Mouse (Mus musculus) neural tube, embryonic 13.5 days (tissue): ENCODE measurements around the gene Tep1. TPM values are rescaled to one million over a fixed set of nuclear protein-coding genes. Genes with fewer than 3 reads are reported as not detected.
"Not testable (repeated sequence)": the region's sequence is repeated elsewhere in the genome, so short reads cannot be mapped to it uniquely, and the experiment has no call there.

Experiments
- ATAC-seq: fragments of 200-750 bp; cut with Nextera tagmentation; 2 replicates; pipeline ENCODE4 v1.8.0; 2017; ENCODE audit warnings: low read depth, mild to moderate bottlenecking, moderate TSS enrichment, moderate library complexity
- H3K27ac ChIP-seq: fragments of 300-500 bp; sonication (generic); replicated peaks from 2 replicates; pipeline ENCODE4 v1.5.1; 2015; ENCODE audit warnings: moderate library complexity, mild to moderate bottlenecking, inconsistent platforms
- H3K27me3 ChIP-seq: fragments of 300-500 bp; sonication (generic); 2 replicates; pipeline ENCODE4 v1.6.1; 2015; ENCODE audit warnings: mild to moderate bottlenecking, inconsistent platforms
- H3K36me3 ChIP-seq: fragments of 300-500 bp; sonication (generic); 2 replicates; pipeline ENCODE4 v1.6.1; 2015; ENCODE audit warnings: mild to moderate bottlenecking, inconsistent platforms
- H3K4me1 ChIP-seq: fragments of 300-500 bp; sonication (generic); replicated peaks from 2 replicates; pipeline ENCODE4 v1.6.1; 2015; ENCODE audit warnings: inconsistent platforms
- H3K4me2 ChIP-seq: fragments of 300-500 bp; sonication (generic); 2 replicates; pipeline ENCODE4 v1.6.1; 2015; ENCODE audit warnings: inconsistent platforms, mild to moderate bottlenecking, moderate library complexity
- H3K4me3 ChIP-seq: fragments of 300-500 bp; sonication (generic); 2 replicates; pipeline ENCODE4 v1.5.1; 2015; ENCODE audit warnings: mild to moderate bottlenecking, inconsistent platforms
- H3K9ac ChIP-seq: fragments of 300-500 bp; sonication (generic); 2 replicates; pipeline ENCODE4 v1.6.1; 2015; ENCODE audit warnings: moderate library complexity, mild to moderate bottlenecking, inconsistent platforms
- H3K9me3 ChIP-seq: fragments of 300-500 bp; sonication (generic); 2 replicates; pipeline ENCODE4 v1.6.1; 2016; ENCODE audit warnings: inconsistent platforms
- WGBS: fragments of 180-500 bp; shearing (Covaris S2); methylation state at CpG from one replicate; pipeline ENCODE4 v1.1.7; 2015; 5-methylcytosine and 5-hydroxymethylcytosine counted together
- polyA plus RNA-seq: library from polyadenylated mRNA; unstranded; fragments of >200 nt; fragmentation: Nextera tagmentation; extraction: Ambion mirVana; gene quantifications from 2 replicates; pipeline ENCODE4 v1.2.1, GENCODE M21; 2015

Tep1 gene
- polyA plus RNA-seq, 1 experiment from 2014 or later, result 3.2 TPM

- H3K4me2 ChIP-seq, result no peak overlapping the region
- no peaks in the 10 kb centered on the region for H3K9me3 ChIP-seq
- H3K4me1 ChIP-seq, result no peaks in the 10 kb centered on the region
- no peak overlapping the region for H3K27ac ChIP-seq
- H3K27me3 ChIP-seq, result no peaks in the 10 kb centered on the region
- H3K36me3 ChIP-seq, result peaks cover 11% of the 10 kb centered on the region
- ATAC-seq, result no peak
- no peak overlapping the region for H3K9ac ChIP-seq
- no peak overlapping the region for H3K4me3 ChIP-seq
- WGBS, result 92% methylated on average over 10 of the region's 10 CpGs
These were observed 7.7 kb downstream of the Tep1 start for GRCm38 (mm10) chr14:50862641-50863040.

DNA sequence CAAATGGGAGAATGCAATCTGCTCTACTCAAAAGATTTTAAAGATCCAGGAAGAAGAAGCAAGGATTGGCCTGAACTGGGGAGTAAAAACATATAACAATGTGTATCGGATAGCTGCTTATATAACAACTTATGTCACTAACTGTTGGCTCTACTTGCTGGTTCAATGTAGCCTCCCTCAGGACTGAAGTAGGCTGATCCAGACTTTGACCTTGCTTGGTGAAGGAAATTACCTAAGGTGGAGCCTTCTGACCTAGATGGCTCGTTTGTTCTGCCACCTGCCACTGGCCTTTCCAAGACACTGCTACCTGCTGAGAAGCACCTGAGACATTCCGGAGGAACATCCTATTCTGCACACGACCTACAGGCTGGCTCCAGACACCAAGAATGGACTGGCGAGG lies 14.6 kb downstream of the Tep1 start:
- WGBS, result 88% methylated on average over 5 of the region's 5 CpGs
- ATAC-seq, result no peak

DNA sequence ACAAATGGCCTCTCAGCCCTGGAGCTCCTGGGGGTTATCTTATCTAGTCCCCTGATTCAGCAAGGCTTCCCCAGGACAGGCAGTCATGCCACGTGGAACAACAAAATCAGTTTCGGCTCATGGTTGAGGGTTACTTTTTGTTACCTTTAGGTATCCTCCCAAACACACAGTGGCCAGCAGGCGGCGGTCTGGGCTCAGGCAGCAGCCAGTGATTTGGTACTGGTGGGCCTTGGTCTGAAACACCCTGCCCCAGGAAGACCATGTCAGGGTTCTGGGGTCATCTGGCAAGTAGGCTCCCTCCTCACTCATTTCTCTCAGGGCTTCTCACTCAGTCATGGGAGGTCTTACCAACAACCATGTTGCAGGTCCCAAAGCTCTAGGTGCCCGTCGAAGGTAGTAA lies 33.1 kb downstream of the Tep1 start:
- H3K9ac ChIP-seq, result no peak overlapping the region
- no peak overlapping the region for H3K4me2 ChIP-seq
- ATAC-seq, result no peak
- peaks cover 7% of the 10 kb centered on the region; the same call in 1 of the 2 replicates for H3K36me3 ChIP-seq
- no peaks in the 10 kb centered on the region for H3K27me3 ChIP-seq
- 58% methylated on average over 6 of the region's 6 CpGs for WGBS
- H3K4me3 ChIP-seq, result no peak overlapping the region
- H3K9me3 ChIP-seq, result no peaks in the 10 kb centered on the region
- H3K27ac ChIP-seq, result no peak overlapping the region
- H3K4me1 ChIP-seq, result no peaks in the 10 kb centered on the region

More for the DNA sequence above, 14.6 kb downstream of the Tep1 start:
- Histone ChIP-seq H3K4me1 (no peaks in the 10 kb centered on the region), H3K4me3 (no peak overlapping the region), H3K27me3 (no peaks in the 10 kb centered on the region), H3K9me3 (no peaks in the 10 kb centered on the region), H3K36me3 (peaks cover 26% of the 10 kb centered on the region), H3K4me2 (no peak overlapping the region), H3K27ac (no peak overlapping the region), H3K9ac (no peak overlapping the region)

GRCm38 (mm10) chr14:50834435-50834834 lies 35.9 kb downstream of the Tep1 start:
- Histone ChIP-seq H3K27me3 (no peaks in the 10 kb centered on the region), H3K27ac (no peak overlapping the region), H3K4me1 (no peaks in the 10 kb centered on the region), H3K9me3 (no peaks in the 10 kb centered on the region), H3K36me3 (no peaks in the 10 kb centered on the region), H3K4me2 (no peak overlapping the region), H3K9ac (no peak overlapping the region), H3K4me3 (no peak overlapping the region)
- ATAC-seq, result no peak
- 63% methylated on average over 2 of the region's 2 CpGs for WGBS

DNA sequence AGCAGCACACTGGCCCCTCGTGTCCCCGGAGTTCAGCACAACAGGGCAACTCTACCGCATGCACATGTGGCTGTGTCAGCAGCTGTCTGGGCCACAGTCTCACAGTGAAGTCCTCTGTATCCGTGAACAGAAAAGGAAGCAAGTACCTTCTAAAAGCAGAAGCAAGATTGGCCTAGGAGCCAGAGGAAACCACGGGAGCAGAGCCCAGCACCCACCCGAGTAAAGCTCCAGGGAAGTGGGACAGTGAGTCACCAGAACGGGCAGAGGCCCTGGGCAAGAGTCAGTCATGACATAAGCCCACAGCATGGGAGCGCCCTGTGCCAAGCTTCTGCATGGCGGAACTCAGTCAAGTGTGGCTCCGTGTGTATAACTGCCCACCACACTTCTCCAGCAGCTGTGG lies 36.4 kb downstream of the Tep1 start:
- WGBS, result 89% methylated on average over 10 of the region's 10 CpGs
- H3K9ac ChIP-seq, result no peak overlapping the region
- no peaks in the 10 kb centered on the region for H3K36me3 ChIP-seq
- H3K27me3 ChIP-seq, result no peaks in the 10 kb centered on the region
- no peak overlapping the region for H3K4me3 ChIP-seq
- no peaks in the 10 kb centered on the region for H3K9me3 ChIP-seq
- no peak for ATAC-seq
- H3K4me1 ChIP-seq, result no peaks in the 10 kb centered on the region
- H3K4me2 ChIP-seq, result no peak overlapping the region
- no peak overlapping the region for H3K27ac ChIP-seq

DNA sequence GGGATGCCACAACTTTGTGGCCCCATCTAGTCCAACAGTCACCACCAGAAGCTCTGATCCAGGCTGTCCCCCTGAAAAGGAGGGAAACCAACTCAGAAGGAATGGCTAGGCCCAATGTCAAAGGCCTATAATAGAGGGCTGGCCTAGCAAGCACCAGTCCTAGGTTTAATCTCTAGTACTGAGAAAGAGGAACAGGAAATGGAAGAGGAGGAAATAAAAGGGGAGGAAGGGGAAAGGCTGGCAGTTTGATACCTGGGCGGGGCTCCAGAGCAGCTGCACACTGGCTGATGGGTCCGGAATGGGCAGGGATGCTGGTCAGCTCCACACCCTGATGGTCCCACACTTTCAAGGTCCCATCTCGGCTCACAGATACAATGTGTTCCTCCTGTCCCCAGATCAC lies 40.5 kb downstream of the Tep1 start:
- Histone ChIP-seq H3K9me3 (no peaks in the 10 kb centered on the region), H3K27ac (no peak overlapping the region), H3K4me1 (no peaks in the 10 kb centered on the region), H3K4me3 (no peak overlapping the region), H3K4me2 (no peak overlapping the region), H3K9ac (no peak overlapping the region), H3K36me3 (no peaks in the 10 kb centered on the region; the same call in 1 of the 2 replicates), H3K27me3 (no peaks in the 10 kb centered on the region)
- WGBS, result 85% methylated on average over 3 of the region's 3 CpGs
- no peak for ATAC-seq

DNA sequence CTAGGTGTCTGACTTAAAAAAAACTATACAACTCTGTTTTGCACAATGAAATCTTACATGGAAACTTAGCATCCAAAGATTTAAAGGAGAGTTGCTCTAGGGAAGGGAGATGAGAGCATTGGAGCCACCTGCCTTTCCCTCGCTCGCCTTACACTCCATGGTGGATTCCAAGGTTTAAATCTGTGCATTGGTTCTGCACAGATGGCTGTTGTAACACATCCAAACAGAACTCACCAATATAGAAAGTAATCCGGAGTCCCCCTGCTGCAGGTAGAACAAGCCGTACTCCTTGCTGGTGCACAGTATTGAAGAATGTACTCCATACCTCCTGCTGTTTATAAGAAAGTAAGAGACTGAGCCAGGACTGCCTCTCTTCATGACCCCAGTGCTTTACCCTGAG lies 43.8 kb downstream of the Tep1 start:
- Histone ChIP-seq H3K27me3 (no peaks in the 10 kb centered on the region), H3K4me2 (no peak overlapping the region), H3K27ac (no peak overlapping the region), H3K9me3 (no peaks in the 10 kb centered on the region), H3K9ac (no peak overlapping the region), H3K36me3 (peaks cover 30% of the 10 kb centered on the region), H3K4me1 (no peaks in the 10 kb centered on the region), H3K4me3 (no peak overlapping the region)
- 87% methylated on average over 4 of the region's 4 CpGs for WGBS
- no peak for ATAC-seq

DNA sequence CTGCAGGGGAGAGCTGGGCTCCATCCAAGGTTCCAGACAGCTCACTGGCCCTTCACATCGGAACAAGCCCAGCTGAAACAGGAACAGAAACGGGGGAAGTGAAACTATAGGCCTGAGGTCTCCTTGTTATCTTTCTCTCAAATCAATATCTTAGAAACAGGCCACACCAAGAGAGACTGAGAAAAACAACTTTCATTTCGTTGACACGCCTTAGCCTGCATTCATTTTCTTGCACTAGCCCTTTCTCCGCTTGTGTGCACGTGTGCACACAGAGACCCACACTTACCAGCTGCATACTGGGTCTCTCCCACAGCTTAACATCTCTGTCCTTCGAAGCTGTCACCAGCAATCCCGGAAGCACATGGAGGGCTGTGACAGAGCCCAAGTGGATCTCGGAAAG lies 46.1 kb downstream of the Tep1 start:
- no peak overlapping the region for H3K4me3 ChIP-seq
- no peaks in the 10 kb centered on the region for H3K27me3 ChIP-seq
- 91% methylated on average over 9 of the region's 9 CpGs for WGBS
- H3K4me2 ChIP-seq, result no peak overlapping the region
- no peak overlapping the region for H3K27ac ChIP-seq
- no peaks in the 10 kb centered on the region for H3K4me1 ChIP-seq
- H3K9ac ChIP-seq, result no peak overlapping the region
- H3K9me3 ChIP-seq, result no peaks in the 10 kb centered on the region
- peaks cover 54% of the 10 kb centered on the region for H3K36me3 ChIP-seq
- ATAC-seq, result no peak

DNA sequence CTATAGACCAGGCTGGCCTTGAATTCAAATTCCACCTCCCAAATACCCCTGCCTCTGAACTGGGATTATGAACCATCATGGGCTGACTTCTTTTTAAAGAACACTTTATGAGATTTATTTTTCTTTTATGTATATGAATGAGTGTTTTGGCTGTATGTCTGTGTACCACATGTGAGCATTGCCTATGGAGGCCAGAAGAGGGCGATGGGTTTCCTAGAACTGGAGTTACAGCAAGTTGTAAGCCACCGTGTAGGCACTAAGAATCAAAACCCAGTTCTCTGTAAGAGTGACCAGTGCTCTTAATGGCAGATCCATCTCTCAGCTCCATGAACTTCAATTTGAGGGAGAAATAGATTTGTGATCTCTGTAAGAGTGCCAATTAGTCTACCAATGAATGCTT lies 47.1 kb downstream of the Tep1 start:
- no peaks in the 10 kb centered on the region for H3K27me3 ChIP-seq
- WGBS, result 78% methylated on average over 2 of the region's 2 CpGs
- H3K4me3 ChIP-seq, result no peak overlapping the region
- H3K9ac ChIP-seq, result no peak overlapping the region
- no peaks in the 10 kb centered on the region for H3K9me3 ChIP-seq
- no peaks in the 10 kb centered on the region for H3K4me1 ChIP-seq
- H3K27ac ChIP-seq, result no peak overlapping the region
- no peak overlapping the region for H3K4me2 ChIP-seq
- no peak for ATAC-seq
- peaks cover 62% of the 10 kb centered on the region for H3K36me3 ChIP-seq

DNA sequence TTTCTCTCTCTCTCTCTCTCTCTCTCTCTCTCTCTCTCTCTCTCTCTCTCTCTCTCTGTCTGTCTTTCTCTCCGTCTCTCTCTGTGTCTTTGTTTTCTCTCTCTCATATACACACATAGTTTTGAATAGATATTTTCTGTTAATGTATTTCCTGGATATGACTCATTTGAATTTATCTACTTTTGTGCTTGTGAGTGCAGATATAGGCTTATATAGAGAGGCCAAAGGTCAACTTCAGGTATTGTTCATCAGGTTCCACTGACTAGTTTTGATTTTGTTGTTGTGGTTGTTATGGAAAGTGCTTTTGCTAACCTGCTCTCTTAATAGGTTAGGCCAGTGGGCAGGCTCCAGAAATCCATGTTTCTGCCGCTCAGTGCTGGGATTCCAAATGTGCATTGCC lies 57.3 kb downstream of the Tep1 start:
- peaks cover 61% of the 10 kb centered on the region for H3K36me3 ChIP-seq
- no peak overlapping the region for H3K27ac ChIP-seq
- no peak for ATAC-seq
- no peak overlapping the region for H3K4me3 ChIP-seq
- no peaks in the 10 kb centered on the region for H3K9me3 ChIP-seq
- H3K9ac ChIP-seq, result no peak overlapping the region
- H3K27me3 ChIP-seq, result no peaks in the 10 kb centered on the region
- H3K4me1 ChIP-seq, result peaks cover 4% of the 10 kb centered on the region
- WGBS, result 95% methylated on average over 2 of the region's 2 CpGs
- no peak overlapping the region for H3K4me2 ChIP-seq

GRCm38 (mm10) chr14:50807487-50808072 lies 62.8 kb downstream of the Tep1 start, which contains the start of the genes Ccnb1ip1 and Parp2:
Gene Ccnb1ip1 (minus strand): TSS chr14:50807732.
Gene Parp2 (plus strand): TSS chr14:50807841.
- Histone ChIP-seq H3K4me3 (peak within 1 kb of the TSS; percentile 54), H3K4me2 (peak within 1 kb of the TSS; percentile 56), H3K9me3 (no peaks in the 10 kb centered on the region), H3K27ac (peak within 1 kb of the TSS; percentile 89), H3K27me3 (no peaks in the 10 kb centered on the region), H3K36me3 (peaks cover 17% of the 10 kb centered on the region), H3K4me1 (peaks cover 8% of the 10 kb centered on the region), H3K9ac (peak within 1 kb of the TSS; percentile 76)
- WGBS, result under 1% methylated on average over 42 of the region's 42 CpGs
- peak; percentile 97 for ATAC-seq

DNA sequence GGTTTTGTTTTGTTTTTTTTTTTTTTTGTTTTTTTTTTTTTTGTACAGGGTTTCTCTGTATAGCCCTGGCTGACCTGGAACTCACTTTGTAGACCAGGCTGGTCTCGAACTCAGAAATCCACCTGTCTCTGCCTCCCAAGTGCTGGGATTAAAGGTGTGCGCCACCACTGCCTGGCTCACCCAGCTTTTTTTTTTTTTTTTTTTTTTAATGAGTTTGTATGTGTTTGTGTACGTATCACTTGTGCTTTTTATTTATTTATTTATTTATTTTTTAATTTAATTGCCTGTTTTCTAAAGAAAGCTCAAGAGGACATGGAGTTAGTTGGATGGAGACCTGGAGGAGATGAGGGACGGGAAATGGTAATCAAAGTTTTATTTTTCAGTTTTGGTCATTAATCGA lies 63.9 kb downstream of the Tep1 start:
- Histone ChIP-seq H3K4me2 (peak overlapping the region; percentile 56), H3K27ac (0 out of 2 replicates have a peak overlapping the region, but pooled peaks have one; percentile 89), H3K4me3 (peak overlapping the region; percentile 54; the same call in 1 of the 2 replicates)
- WGBS, result 86% methylated on average over 5 of the region's 5 CpGs
- H3K9ac ChIP-seq, ATAC-seq, H3K4me1 ChIP-seq, H3K9me3 ChIP-seq, H3K27me3 ChIP-seq, H3K36me3 ChIP-seq: not testable (repeated sequence)

GRCm38 (mm10) chr14:50804683-50805082 lies 65.7 kb downstream of the Tep1 start:
- 80% methylated on average over 13 of the region's 13 CpGs for WGBS
- ATAC-seq, result no peak
- no peak overlapping the region for H3K4me3 ChIP-seq

More at GRCm38 (mm10) chr14:50804683-50805082, 65.7 kb downstream of the Tep1 start:
- Histone ChIP-seq H3K9ac (no peak overlapping the region), H3K27ac (no peak overlapping the region), H3K27me3 (no peaks in the 10 kb centered on the region), H3K36me3 (no peaks in the 10 kb centered on the region), H3K9me3 (no peaks in the 10 kb centered on the region), H3K4me1 (peaks cover 10% of the 10 kb centered on the region), H3K4me2 (no peak overlapping the region)
